Mouse (Mus musculus) thymus, postnatal 10 days (tissue): ENCODE data around the gene Mks1.
A peak's percentile ranks its signal among the peaks of the same experiment; 100 is the strongest.

Experiments used
- DNase-seq, 2 experiments: peaks; one replicate each; pipeline ENCODE4 v3.0.0; 2021; ENCODE audit warnings: low spot score in 2 of 2

Mks1 gene

DNA sequence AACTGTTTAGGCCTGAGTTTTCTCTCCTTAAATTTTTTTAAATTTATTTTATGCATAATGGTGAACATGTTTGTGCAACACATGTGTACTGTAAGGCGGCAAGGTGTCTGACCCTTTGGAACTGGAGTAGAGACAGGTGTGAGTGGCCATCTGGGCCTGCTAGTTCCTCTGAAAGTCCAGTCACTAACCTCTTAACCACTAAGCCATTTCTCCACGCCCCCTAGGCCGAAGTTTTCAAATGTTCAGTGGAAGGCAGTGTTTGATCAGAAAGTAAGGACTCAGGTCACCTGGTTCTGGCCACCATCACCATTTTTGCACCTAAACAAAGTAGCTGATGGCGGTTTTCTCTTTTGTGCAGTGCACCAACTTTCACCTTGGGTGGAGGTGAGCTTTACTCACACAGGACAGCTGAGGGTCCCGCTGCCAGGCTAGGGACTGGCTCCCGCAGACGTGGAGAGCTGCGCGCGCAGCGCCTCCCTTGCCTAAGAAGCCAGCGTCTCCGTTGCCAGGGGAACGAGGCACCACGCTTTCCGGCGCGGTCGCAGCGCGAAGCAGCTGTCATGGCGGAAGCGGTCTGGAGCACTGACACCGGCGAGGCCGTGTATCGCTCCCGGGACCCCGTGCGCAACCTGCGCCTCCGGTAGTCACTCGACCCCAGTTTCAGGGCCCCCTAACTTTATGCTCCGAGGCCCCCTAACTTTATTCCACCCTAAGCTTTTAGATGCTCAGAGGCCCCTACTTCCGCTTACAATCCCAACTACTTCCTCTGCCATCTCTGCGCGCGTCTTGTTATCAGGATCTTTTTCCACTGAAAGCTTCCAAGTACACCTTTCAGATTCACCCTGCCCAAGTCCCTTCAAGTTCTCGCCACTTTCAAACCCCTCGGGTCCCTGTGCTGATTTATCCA lies at the start of gene Mks1:
Mks1 (plus strand) TSS at position 526 of the 907 bp plus-strand sequence.
- DNase-seq = peak; percentile 86 to 92

DNA sequence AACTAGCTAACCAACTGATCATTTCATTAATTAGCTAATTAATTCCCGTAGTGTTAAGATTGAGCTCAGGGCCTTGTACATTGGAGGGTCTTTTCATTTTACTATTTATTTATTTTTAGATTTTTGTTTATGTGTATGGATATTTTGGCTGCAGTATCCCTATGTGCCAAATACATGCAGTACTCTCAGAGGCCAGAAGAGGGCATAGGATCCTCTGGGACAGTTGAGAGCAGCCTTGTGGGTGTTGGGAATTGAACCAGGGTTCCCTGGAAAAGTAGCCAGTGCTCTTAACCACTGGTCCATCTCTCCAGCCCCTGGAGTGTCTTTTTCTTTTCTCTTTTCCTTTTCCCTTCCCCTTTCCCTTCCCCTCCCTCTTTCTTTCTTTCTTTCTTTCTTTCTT lies 47.6 kb upstream of the Mks1 start:
- peak in 1 of 2 experiments; percentile 48 for DNase-seq

DNA sequence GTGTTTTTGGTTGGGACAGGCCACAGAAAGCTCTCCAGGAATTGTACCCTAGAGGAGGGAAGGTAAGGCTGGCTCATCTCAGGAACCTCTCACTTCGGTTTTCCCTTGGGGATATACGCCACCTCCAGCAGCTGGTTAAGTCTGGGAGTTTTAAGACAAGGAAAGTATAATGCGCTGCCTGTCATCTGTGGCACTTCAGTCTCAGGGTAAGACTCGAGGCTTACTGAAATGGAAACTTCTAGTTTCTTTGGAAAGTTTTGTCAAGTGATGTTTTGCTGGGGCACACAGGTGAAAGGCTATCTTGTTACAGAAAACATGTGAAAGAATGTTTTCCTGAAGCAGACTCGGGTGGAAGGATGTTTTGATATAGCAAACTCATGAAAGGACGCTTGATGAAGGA lies 45.6 kb upstream of the Mks1 start:
- DNase-seq = no peak

DNA sequence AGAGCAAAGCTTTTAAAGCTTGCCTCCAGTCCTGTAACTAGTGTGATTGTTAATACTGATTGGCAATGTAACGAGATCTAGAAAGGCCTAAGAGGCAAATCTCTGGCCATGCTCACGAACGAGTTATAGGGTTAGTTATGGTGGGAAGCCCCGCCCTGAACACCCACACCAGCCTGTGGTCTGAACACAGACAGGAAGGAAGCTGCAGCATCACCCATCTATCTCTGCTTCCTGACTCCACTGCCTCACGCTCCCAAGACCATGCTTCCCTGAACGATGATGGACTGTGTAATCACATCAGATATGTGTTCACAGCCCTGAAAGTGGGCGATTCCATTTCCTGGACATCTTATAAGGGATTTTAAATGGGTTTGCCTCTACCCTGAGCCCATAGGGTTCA lies 44.8 kb upstream of the Mks1 start:
- DNase-seq = no peak

DNA sequence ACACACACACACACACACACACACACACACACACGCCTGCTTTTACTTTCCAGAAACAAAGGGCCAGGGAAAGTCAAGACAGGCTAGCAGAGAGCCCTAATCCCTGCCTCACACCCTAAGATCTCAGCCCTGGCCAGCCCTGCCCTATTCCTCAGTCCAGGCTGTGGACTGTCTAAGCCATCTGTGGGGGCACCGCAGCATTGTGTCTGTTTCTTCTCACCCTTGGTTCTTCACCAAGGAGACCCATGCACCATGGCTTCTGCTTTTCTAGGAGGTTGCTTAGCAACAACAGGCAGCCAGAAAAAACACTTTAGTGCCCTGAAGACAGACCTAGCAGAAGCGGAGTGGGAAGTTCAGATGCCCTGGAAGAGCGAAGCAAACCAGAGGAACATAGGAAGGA lies 41.6 kb upstream of the Mks1 start:
- DNase-seq = no peak

DNA sequence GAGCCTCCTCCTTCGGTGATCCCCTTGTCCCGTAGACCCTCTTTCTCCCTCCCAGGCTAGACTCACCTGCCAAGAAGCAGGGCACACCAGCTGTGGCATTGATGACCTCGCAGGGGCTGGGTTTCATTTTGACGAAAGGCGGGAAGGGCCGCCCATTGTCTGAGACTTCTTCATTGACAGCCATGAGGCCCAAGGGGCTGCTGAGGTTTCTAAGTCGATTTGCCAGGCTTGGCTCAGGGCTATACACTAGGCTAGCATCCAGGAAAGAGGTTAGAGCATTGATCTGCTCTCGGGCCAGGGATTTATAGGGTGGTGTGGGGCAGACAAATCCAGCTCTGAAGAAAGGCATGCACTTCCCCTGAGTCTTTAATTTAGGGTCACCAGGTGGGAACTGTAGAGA lies 38.2 kb upstream of the Mks1 start:
- no peak for DNase-seq

DNA sequence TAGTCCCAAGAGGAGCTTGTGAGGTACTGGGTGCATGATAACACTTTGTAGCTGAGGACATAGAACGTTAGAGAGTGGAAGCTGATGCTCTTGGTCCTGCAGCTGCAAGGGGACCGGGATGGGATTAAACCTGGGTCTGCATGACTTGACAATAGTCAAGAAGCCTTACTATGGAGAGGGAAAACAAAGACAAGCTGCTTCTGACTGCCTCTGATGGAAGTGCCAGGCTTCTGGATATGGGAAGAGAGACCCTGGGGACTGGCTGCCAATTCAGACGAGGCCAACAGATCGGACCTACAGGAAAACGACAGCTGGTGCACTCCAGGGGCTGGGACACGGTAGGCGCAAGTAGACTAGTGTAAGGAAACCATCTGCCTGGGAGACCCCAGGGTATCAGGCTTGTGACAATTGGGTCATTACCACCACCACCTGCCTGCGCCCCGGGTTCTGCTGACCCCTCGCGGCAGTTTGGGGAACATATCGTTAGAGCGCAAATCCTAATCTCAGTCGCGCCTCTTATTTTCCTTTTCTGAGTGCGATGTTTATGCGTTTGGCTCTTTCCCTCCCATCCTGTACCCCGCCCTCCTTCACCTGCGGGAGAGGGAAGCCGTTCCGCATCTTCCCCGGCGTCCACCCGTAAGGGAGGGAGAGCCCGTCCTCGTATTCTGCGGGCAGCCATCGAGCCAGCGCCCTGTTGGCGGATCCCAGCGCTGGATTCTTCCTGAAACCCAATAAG lies 36.1 kb upstream of the Mks1 start:
- peak in 1 of 2 experiments; percentile 47 for DNase-seq

DNA sequence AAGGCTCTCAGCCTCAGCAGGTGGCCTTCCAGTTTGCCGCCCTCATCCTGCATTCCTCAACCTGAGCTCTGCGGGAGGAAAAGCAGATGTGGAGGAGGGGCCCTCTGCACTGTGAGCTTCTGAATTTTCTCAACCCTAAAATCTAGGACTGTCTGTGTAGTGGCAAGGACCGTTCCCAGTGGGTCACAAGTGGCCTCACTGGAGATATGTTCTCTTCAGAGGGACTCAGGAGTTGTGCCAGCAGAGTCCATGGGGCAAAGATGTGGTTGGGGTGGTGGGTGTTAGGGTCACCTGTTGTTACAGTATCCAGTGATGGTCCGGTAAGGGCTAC lies 35.6 kb upstream of the Mks1 start:
- DNase-seq = no peak

DNA sequence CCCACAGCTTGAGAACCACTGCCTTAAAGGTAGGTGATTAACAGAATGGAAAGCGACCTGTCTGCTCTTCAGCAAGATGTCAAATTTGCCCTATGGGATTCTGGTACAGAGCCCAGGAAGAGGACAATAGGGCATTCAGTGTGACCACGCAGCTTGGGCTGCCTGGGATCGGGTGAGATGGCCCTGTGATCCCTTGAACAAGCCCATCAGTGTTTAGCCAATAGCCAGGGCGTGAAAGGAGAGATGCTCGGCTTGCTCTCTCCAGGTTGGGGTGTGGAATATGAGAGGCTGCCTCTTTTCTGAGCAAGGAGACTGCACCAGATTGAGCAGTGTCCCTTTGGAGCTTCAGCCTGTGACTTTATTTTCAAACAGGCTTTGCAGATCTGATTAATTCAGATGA lies 31.5 kb upstream of the Mks1 start:
- DNase-seq = no peak

DNA sequence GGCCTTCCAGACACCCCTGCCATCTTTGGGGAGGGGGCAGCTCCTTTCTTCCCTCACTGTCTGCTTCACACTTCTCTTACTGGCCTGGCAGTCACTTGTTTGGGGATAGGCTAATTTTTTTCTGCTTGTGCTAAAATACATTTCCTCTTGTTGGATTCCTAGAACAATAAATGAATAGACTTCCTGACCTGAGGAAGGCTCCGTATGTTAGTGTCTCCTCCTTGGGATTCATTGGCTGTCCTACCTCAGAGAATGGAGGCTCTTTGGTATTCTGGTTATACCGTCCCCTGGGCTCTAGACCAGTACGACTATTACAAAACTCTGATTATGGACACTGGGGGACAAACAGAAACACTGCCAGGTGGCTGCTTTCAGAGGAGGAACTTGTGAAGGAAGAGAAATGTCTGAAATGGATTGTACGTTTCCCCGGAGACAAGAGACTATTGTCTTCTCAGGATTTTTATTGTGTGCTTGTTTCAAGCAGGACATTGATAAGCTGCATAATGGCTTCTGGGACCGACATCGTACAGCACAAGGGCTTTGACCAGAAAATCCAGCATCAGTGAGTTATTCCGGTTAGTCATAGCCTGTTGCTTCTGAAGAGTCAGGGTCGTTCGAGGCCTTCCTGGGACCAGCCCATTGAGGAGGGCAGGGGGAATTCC lies 24.6 kb upstream of the Mks1 start, which contains the start of gene Lpo:
Lpo (minus strand) TSS at position 51 of the 662 bp plus-strand sequence.
- no peak for DNase-seq

DNA sequence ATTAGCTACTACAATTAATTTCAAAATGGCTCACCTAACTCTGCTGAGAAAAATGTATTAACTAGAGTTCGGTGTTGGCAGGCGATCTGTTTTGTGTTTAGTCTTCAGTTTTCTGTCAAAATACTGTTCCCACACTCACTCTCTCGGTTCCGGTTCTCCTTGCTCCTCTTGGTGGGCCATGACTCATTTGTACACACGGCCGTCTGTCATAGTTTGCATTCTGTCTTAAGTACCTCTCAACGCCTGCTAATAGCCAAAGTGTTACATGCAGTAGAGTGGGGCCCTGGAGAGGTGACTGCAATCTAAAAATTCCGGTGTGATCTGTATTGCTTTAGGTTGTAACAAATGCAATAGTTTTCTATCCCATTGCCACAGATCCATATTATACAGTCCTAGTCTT lies 12.3 kb upstream of the Mks1 start:
- no peak for DNase-seq

DNA sequence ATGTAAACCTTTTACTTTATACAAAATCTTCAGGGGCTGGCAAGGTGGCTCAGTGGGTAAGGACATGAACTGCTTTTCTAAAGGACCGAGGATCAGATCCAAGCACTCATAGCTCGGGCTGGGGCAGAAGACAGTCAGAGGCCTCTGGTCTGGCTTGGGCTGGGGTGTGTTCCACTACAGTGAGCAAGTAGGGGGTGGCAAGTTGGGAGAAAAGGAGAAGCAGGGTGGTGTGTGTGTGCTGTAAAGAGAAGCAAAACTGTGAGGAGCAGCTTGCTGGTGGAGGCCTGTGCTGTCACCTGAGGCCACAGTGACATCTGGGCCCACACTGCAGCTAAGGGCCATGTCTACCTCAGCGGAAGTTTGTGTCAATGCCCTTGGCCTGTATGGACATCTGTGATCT lies 11.6 kb upstream of the Mks1 start:
- no peak for DNase-seq

DNA sequence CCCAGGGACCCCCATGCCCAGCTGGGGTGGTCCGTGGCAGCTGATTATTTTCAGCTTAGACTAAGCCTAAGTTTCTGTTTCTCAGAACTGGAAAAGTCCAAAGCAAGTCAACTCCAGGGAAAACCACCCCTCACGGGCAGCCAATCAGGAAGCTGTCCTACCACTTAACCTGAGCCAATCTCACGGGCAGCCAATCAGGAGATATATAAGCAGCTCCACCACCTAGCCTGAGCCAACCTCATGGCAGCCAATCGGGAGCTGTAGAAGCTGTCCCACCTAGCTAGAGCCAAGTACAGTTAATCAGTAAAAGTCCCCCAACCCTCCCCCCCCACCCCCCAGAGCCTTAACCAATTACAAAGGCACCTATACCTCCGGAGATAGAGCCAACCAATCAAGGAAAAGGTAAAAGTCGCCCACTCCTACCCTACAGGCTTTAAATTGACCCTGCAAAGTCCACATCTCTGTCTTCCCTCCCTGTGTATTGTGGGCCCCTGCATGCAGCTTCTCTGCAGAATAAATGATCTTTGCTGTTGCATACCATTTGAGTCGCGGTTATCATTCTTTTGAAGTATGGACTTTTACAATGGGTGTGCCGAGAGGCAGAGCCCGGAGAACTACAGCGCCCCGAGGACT lies 5.9 kb upstream of the Mks1 start:
- no peak for DNase-seq

DNA sequence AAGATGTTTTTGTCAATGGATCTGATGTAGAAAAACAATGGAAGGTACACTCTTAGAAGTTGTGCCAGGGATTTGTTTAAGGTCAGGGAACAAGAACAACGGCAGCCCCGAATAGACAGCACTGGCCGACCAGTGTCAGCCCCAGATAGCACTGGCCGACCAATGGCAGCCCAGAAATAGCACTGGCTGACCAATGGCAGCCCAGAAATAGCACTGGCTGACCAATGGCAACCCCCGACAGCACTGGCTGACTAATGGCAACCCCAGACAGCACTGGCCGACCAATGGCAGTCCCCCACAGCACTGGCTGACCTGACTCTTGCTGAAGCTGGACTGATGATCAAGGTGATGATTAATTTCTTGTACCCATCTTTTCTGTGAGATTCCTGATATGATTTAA lies 5.1 kb upstream of the Mks1 start:
- DNase-seq = no peak

DNA sequence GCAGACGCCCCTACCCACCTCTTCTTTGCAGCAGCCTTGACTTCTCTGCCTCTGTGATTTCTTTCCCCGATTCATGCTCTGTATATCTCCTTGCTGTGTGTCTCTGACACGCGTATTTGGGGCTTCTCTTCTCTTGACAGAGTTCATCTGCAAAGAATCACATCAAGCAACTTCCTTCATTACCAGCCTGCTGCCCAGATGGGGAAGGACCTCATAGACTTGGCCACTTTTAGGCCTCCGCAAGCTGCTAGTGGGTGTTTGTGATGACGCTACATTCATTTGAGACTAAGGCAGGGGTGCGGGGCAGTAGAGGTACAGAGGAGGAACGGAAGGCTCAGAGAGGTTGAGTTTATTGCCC lies 561 bp downstream of the Mks1 start:
- DNase-seq = no peak

DNA sequence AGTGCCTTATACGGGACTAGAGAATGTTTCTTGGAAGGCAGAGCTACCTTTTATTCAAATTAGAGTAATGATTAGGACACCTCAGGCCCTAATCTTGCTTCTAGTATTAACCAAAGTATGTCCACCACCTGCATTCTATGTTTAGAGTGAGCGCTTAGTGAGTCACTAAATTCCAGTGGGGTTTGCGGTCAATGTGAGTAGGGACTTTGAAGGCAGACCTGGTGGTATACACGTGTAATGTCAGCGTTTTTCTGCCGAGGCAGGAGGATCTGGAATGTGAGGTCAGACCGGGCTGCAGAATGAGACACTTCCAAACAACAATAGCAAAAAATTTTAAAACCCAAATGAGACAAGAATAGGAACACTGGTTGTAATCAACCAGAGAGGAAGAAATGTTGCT lies 1.5 kb downstream of the Mks1 start:
- DNase-seq = no peak

DNA sequence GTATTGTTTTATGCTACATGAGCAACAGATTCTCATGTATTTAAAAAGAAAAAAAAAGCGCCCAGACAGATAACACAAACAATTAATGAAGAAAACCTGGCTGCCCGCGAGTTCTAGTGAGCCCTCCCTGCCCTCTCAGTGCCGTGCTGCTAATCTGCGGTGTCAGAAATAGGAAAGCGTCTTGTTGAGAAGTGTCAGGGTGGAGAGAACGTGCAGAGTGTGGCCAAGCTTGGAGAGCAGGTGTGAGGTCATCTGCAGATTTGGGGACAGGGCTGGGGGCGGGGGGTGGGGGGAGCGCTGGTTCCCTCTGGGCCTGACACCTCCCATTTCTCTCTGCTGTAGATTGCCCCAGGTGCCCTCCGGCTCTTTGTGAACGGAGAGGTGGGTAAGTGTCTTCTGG lies 6.3 kb downstream of the Mks1 start:
- no peak for DNase-seq

DNA sequence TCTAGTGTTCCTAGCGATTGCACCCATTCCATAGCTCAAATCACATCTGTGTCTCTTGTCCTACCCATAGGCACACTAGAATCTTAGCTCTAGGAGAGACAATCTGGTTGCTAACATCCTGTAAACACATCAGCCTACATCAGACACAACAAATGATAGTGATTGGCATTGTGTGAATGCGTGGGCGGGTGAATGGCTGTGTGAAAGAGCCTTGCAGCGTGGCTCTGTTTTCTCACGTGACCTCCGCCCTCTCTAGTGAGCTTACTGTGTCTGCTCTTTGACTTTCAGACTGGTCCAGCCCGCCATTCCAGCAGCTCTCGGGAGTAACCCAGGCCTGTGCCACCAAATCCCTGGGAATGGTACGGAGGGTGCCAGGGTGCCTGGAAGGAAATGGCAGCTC lies 7.4 kb downstream of the Mks1 start:
- DNase-seq = no peak

DNA sequence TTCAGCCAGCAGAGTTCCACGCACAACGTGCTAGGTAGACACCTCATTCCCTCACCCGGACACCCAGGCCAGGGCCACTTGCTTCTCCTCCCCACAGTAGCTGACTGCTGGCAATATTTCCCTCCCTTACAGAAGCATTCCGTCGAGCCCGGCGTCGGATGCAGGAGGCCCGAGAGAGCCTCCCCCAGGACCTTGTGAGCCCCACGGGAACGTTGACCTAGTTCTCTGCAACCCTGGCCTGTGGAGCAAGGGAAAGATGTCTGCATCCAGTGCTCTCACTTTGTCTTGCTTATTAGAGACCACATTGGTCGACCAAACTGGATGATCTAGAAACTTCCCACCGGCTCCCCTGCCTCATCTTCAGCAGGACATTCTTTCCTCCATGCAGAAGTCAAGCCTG lies 9.8 kb downstream of the Mks1 start:
- no peak for DNase-seq

DNA sequence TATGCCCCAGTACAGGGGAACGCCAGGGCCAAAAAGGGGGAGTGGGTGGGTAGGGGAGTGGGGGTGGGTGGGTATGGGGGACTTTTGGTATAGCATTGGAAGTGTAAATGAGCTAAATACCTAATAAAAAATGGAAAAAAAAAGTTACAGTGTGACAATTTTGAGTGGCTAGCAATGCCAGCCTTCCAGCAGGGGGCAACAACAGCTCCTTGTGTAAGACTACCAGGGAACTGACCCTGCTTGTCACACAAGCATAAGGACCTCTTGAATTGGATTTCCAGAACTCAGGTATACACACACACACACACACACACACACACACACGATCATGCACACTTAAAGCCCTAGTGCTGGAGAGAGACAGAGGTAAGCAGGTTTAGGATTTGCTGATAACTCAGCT lies 13.9 kb downstream of the Mks1 start:
- peak in 1 of 2 experiments; percentile 19 for DNase-seq

DNA sequence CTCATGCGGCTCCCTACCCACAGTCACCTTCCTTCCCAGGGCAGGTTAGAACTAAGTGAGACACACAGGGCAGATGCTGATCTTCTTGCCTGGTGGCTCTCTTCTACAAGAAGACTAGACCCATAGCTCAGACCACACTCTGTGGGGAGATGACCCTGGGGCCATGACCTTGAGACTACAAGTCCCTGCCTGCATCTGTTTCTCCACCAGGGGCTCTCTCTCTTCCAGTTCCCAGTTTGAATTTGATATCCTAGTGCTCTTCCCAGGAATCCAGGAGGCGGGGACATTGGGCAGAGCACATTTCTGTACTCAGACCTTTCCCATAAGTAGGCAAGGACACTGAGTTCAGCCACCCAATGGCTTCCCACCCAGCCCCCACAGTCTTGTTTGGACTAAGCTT lies 17.1 kb downstream of the Mks1 start:
- no peak for DNase-seq

DNA sequence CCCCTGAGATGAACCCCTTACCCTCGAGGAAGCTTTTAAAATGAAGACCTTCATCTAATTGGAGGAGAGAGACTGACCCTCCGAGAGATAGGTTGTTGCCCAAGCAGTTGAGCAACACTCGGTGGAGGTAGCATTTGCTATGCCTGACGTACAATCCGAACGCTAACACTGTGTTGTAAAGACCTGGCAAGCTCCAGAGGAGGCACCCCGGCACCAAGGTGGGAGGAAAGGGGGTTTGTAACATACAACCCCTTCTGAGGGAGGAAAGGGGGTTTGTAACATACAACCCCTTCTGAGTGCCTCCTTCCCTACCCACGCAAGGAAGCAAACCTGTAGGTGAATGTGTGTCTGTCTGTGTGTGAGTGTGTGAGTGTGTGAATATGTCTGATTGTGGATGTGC lies 18.8 kb downstream of the Mks1 start:
- DNase-seq = no peak
